Mouse (Mus musculus) A20 (cell line): ENCODE measurements at regions not wholly inside any gene's neighbourhood (a gene's known extent, or its start where the extent isn't known, plus 50 kb on each side); places are given as distances from the start of the nearest gene placed in this dataset.
"Not testable (repeated sequence)": the region's sequence is repeated elsewhere in the genome, so short reads cannot be mapped to it uniquely, and the experiment has no call there.

ENCODE experiments used
- DNase-seq: peaks from one replicate; pipeline ENCODE4 v3.0.0-alpha.2; 2011; ENCODE audit warnings: low read depth, low spot score

- no peak for DNase-seq
Measured at GRCm38 (mm10) chr3:6886200-6887052, 266.2 kb upstream of the 1700008P02Rik start.

GRCm38 (mm10) chr3:6883401-6883800 is 263.2 kb upstream of the 1700008P02Rik start:
- no peak for DNase-seq

GRCm38 (mm10) chr3:6876265-6876664 is 256.0 kb upstream of the 1700008P02Rik start:
- no peak for DNase-seq

- DNase-seq: no peak
Measured at GRCm38 (mm10) chr3:6872170-6872569, 251.9 kb upstream of the 1700008P02Rik start.

GRCm38 (mm10) chr3:6871752-6872151 is 251.5 kb upstream of the 1700008P02Rik start:
- DNase-seq: no peak

GRCm38 (mm10) chr3:6866148-6866483 is 245.9 kb upstream of the 1700008P02Rik start:
- DNase-seq: no peak

GRCm38 (mm10) chr3:6865462-6866147 is 245.4 kb upstream of the 1700008P02Rik start:
- no peak for DNase-seq

- DNase-seq: no peak
Measured at GRCm38 (mm10) chr3:6859866-6860180, 239.6 kb upstream of the 1700008P02Rik start.

GRCm38 (mm10) chr3:6858982-6859865 is 239.0 kb upstream of the 1700008P02Rik start:
- DNase-seq: no peak

- DNase-seq: no peak
Measured at GRCm38 (mm10) chr3:6819332-6819731, 199.1 kb upstream of the 1700008P02Rik start.

GRCm38 (mm10) chr3:6812346-6812745 is 192.1 kb upstream of the 1700008P02Rik start:
- no peak for DNase-seq

GRCm38 (mm10) chr3:6809381-6809950 is 189.2 kb upstream of the 1700008P02Rik start:
- DNase-seq: peak; percentile 7

GRCm38 (mm10) chr3:6800092-6800716 is 180.0 kb upstream of the 1700008P02Rik start:
- DNase-seq: not testable (repeated sequence)

- DNase-seq: no peak
Measured at GRCm38 (mm10) chr3:6768506-6768905, 148.3 kb upstream of the 1700008P02Rik start.

GRCm38 (mm10) chr3:6768085-6768484 is 147.8 kb upstream of the 1700008P02Rik start:
- not testable (repeated sequence) for DNase-seq

- DNase-seq: no peak
Measured at GRCm38 (mm10) chr3:6759172-6759571, 138.9 kb upstream of the 1700008P02Rik start.

GRCm38 (mm10) chr3:6757562-6757961 is 137.3 kb upstream of the 1700008P02Rik start:
- no peak for DNase-seq

GRCm38 (mm10) chr3:6750746-6751145 is 130.5 kb upstream of the 1700008P02Rik start:
- not testable (repeated sequence) for DNase-seq

GRCm38 (mm10) chr3:6731372-6732297 is 111.4 kb upstream of the 1700008P02Rik start:
- DNase-seq: no peak

GRCm38 (mm10) chr3:6730066-6730465 is 109.8 kb upstream of the 1700008P02Rik start:
- no peak for DNase-seq
